Mouse (Mus musculus) kidney, embryonic 16.5 days (tissue): ENCODE measurements around the gene Gm17349. TPM values are rescaled to one million over a fixed set of nuclear protein-coding genes. Genes with fewer than 3 reads are reported as not detected.

Experiments
- polyA plus RNA-seq: library from polyadenylated mRNA; unstranded; fragments of >200 nt; fragmentation: Nextera tagmentation; extraction: Ambion mirVana; gene quantifications from 2 replicates; pipeline ENCODE4 v1.2.1, GENCODE M21; 2015

The Gm17349 gene
- polyA plus RNA-seq, 1 experiment from 2014 or later, result not detected

Other genes starting within 250 kb of the Gm17349 start
- 9.3 and 10.9 TPM in 2 replicates for gene Nckap5l, start 247.7 kb downstream of the Gm17349 start, polyA plus RNA-seq
- 16.8 and 18.2 TPM in 2 replicates for gene Bcdin3d, start 230.8 kb downstream of the Gm17349 start, polyA plus RNA-seq
- gene Faim2, start 177.3 kb downstream of the Gm17349 start, polyA plus RNA-seq, result 0.32 and 0.50 TPM in 2 replicates
- gene Aqp2, start 126.4 kb downstream of the Gm17349 start, polyA plus RNA-seq, result 109 and 159 TPM in 2 replicates
- 3.7 and 5.0 TPM in 2 replicates for gene Aqp5, start 114.7 kb downstream of the Gm17349 start, polyA plus RNA-seq
- 0.10 TPM in 1 of 2 replicates, not detected in the other for gene Aqp6, start 104.1 kb downstream of the Gm17349 start, polyA plus RNA-seq
- gene Racgap1, start 53.8 kb downstream of the Gm17349 start, polyA plus RNA-seq, result 143 and 157 TPM in 2 replicates
- 1.7 TPM in 2 replicates for gene Asic1, start 35.1 kb downstream of the Gm17349 start, polyA plus RNA-seq
- gene Smarcd1, start 3.4 kb downstream of the Gm17349 start, polyA plus RNA-seq, result 49.8 and 56.3 TPM in 2 replicates
- gene Gpd1, start 12.0 kb upstream of the Gm17349 start, polyA plus RNA-seq, result 45.4 and 46.1 TPM in 2 replicates
- 193 and 197 TPM in 2 replicates for gene Cox14, start 20.1 kb upstream of the Gm17349 start, polyA plus RNA-seq
- gene Cers5, start 67.4 kb upstream of the Gm17349 start, polyA plus RNA-seq, result 86.2 and 87.2 TPM in 2 replicates
- gene Lima1, start 170.0 kb upstream of the Gm17349 start, polyA plus RNA-seq, result 54.7 and 62.1 TPM in 2 replicates